Mouse (Mus musculus): Measurements from ENCODE around the gene Tex26. TPM values are rescaled to one million over a fixed set of nuclear protein-coding genes. Genes with fewer than 3 reads are reported as not detected.

The Tex26 gene
- polyA plus RNA-seq, 1 experiment from 2014 or later: 0.38 TPM

DNA sequence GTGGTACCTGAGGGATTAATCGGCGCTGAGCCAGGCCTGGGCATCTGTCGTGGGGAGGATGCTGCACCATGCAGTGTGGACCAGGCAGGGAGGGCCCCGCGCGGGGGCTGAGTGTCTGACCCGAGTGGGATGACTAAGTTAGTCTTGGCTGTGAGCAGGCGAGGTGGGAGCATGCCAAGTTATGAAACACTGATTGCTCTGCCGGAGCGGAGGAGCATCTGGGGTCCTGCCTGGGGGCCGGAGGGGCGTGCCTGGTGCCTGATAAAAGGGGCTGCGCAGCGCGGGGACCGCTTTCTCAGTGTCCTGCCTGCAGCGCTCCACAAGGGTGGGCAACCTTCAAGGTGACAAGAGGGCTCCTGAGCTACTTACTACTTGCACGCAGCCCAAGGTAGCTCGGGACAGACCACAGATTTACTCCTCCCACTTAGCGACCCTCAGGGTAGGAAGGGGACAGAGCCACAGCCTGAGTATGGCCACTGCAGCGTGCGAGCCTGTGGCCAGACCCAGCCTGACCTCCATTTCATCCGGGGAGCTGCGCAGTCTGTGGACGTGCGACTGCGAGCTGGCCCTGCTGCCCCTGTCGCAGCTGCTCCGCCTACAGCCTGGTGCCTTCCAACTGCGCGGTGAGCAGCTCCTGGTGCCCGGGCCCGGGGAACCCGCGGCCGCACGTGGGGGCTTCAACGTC lies 27.8 kb upstream of the Tex26 start, which contains the start of gene Medag:
Medag (plus strand) TSS at position 241 of the 685 bp plus-strand sequence.
- peak within 1 kb of the TSS; percentile 72 for H3K4me2 ChIP-seq (ENCODE audit: low read depth, low read length)
- H3K9ac ChIP-seq (ENCODE audit: low read depth, low read length): peak within 1 kb of the TSS; percentile 47
- peak within 1 kb of the TSS; percentile 45 for H3K4me3 ChIP-seq (ENCODE audit: low read length)
- H3K27ac ChIP-seq (ENCODE audit: low read length): no peak within 1 kb of the TSS
- peaks cover 9% of the 10 kb centered on the region for H3K4me1 ChIP-seq (ENCODE audit: control insufficient read depth, insufficient read depth, low read length)
- peak; percentile 79 for ATAC-seq
- no peaks in the 10 kb centered on the region for H3K9me3 ChIP-seq (ENCODE audit: control insufficient read depth, low read length)
- WGBS: 5% methylated on average over 38 of the region's 38 CpGs
- H3K36me3 ChIP-seq (ENCODE audit: control insufficient read depth, insufficient read depth, low read length): no peaks in the 10 kb centered on the region
- 0 out of 2 replicates have a peak, but pooled peaks cover 6% of the 10 kb centered on the region for H3K27me3 ChIP-seq (replicated peaks; ENCODE audit: control insufficient read depth, insufficient read depth, low read length)

DNA sequence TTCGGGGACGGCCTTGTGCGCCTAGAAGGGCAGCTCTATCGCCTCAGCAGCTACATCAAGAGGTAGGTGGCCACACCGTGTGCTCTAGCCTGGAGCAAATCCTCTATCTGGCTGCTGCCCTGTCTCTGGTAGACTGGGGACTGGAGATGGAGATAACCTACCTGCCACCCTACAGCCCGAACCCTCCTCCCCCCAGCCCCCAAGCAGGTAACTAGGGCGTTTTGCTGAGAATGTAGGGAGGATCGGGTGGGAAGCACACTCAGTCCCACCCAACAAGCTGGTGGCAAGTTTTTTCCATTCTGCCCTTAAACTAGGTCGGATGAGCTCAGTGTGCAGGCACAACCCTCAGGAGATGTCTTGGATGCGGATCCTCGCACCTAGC lies 27.3 kb upstream of the Tex26 start:
- Histone ChIP-seq H3K4me3 (ENCODE audit: low read length) (peak overlapping the region; percentile 45), H3K9ac (ENCODE audit: low read depth, low read length) (peak overlapping the region; percentile 47), H3K27ac (ENCODE audit: low read length) (no peak overlapping the region), H3K4me1 (ENCODE audit: control insufficient read depth, insufficient read depth, low read length) (peaks cover 9% of the 10 kb centered on the region), H3K9me3 (ENCODE audit: control insufficient read depth, low read length) (no peaks in the 10 kb centered on the region), H3K4me2 (ENCODE audit: low read depth, low read length) (peak overlapping the region; percentile 72), H3K36me3 (ENCODE audit: control insufficient read depth, insufficient read depth, low read length) (no peaks in the 10 kb centered on the region), H3K27me3 (replicated peaks; ENCODE audit: control insufficient read depth, insufficient read depth, low read length) (0 out of 2 replicates have a peak, but pooled peaks cover 6% of the 10 kb centered on the region)
- ATAC-seq: no peak; the same call in 1 of the 2 replicates
- WGBS: 40% methylated on average over 11 of the region's 11 CpGs

DNA sequence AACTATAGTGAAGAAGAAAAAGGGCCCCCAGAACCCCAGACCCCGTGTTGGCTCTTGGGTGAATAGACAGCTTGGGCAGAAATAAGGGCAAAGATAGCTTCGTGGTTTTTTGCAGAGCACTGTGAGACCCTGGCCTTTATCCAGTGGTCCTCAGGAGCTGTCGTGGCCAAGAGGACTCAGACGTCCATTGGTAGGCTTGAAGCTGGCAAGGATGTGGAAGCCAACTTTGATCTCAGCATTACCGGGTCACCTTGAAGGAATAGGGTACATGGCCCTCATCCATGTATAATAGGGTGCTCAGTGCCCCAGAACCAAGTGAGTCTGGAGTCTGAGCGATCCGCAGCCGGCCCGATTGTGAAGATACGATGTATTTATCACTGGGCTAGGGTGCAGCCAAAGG lies 26.8 kb upstream of the Tex26 start:
- Histone ChIP-seq H3K4me1 (ENCODE audit: control insufficient read depth, insufficient read depth, low read length) (peaks cover 9% of the 10 kb centered on the region), H3K4me3 (ENCODE audit: low read length) (peak overlapping the region; percentile 5; the same call in 1 of the 2 replicates), H3K9ac (ENCODE audit: low read depth, low read length) (0 out of 2 replicates have a peak overlapping the region, but pooled peaks have one; percentile 31), H3K4me2 (ENCODE audit: low read depth, low read length) (no peak overlapping the region), H3K27me3 (replicated peaks; ENCODE audit: control insufficient read depth, insufficient read depth, low read length) (0 out of 2 replicates have a peak, but pooled peaks cover 6% of the 10 kb centered on the region), H3K36me3 (ENCODE audit: control insufficient read depth, insufficient read depth, low read length) (no peaks in the 10 kb centered on the region), H3K27ac (ENCODE audit: low read length) (no peak overlapping the region), H3K9me3 (ENCODE audit: control insufficient read depth, low read length) (no peaks in the 10 kb centered on the region)
- 88% methylated on average over 10 of the region's 10 CpGs for WGBS
- no peak for ATAC-seq

DNA sequence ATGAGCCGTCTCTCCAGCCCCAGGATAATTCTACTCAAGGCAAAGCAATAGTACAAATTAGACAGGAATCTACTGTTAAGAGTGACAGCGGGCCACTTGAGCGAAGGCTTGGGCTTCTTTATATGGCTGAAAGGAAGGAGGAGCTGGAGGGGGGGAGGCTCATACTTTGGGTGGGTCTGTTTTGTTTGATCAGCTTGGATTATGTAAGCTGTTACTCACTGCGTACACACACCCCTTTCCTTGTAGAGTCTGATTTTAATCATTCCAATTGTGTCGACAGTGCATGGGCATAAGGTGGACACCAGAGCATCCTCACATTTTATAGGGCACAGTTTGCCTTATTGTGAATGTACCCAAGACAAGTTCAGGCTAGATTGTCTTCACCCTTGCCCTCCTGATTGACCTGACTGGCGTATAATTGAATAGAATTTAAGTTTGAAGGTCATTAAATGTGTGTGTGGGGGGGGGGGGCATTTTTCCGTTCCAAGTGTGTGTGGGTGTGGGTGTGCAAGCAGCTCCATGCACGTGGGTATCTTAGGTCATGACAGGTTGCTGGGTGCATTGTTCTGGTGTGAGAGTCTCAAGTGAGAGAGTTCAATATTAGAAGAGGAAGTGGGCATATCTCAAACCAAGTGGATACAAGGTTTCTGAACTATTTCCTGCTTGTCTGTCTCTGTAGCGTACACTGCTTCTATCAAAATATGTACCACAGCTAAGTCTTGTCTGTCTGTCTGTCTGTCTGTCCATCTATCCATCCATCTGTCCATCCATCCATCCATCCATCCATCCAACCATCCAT lies 24.9 kb upstream of the Tex26 start:
- Histone ChIP-seq H3K27me3 (replicated peaks; ENCODE audit: control insufficient read depth, insufficient read depth, low read length) (0 out of 2 replicates have a peak, but pooled peaks cover 6% of the 10 kb centered on the region), H3K9ac (ENCODE audit: low read depth, low read length) (no peak overlapping the region), H3K27ac (ENCODE audit: low read length) (no peak overlapping the region), H3K4me1 (ENCODE audit: control insufficient read depth, insufficient read depth, low read length) (peaks cover 9% of the 10 kb centered on the region), H3K36me3 (ENCODE audit: control insufficient read depth, insufficient read depth, low read length) (no peaks in the 10 kb centered on the region), H3K4me3 (ENCODE audit: low read length) (no peak overlapping the region), H3K4me2 (ENCODE audit: low read depth, low read length) (no peak overlapping the region), H3K9me3 (ENCODE audit: control insufficient read depth, low read length) (no peaks in the 10 kb centered on the region)
- 69% methylated on average over 9 of the region's 9 CpGs for WGBS
- ATAC-seq: no peak

DNA sequence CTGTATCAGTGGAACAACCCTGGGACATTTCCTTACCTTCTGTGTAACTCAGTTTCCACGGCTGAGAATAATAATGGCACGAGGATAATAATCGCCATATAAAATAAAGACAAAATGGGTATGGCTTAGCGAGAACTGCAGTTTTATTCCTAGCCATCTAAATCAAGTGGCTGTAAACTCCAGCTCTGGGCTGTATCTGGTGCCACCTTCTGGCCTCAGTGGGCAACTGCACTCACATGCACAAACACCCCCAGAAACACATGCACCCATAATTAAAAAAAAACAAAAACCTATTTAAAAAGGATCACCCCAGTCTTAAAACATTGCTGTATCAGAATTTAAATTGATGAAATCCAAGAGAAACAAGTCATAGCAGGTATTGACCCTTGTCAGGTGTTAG lies 22.1 kb upstream of the Tex26 start:
- ATAC-seq: no peak
- 0 out of 2 replicates have a peak, but pooled peaks cover 3% of the 10 kb centered on the region for H3K27me3 ChIP-seq (replicated peaks; ENCODE audit: control insufficient read depth, insufficient read depth, low read length)
- H3K27ac ChIP-seq (ENCODE audit: low read length): no peak overlapping the region
- no peaks in the 10 kb centered on the region for H3K9me3 ChIP-seq (ENCODE audit: control insufficient read depth, low read length)
- no peaks in the 10 kb centered on the region for H3K4me1 ChIP-seq (ENCODE audit: control insufficient read depth, insufficient read depth, low read length)
- no peak overlapping the region for H3K4me3 ChIP-seq (ENCODE audit: low read length)
- no peak overlapping the region for H3K9ac ChIP-seq (ENCODE audit: low read depth, low read length)
- H3K36me3 ChIP-seq (ENCODE audit: control insufficient read depth, insufficient read depth, low read length): no peaks in the 10 kb centered on the region
- H3K4me2 ChIP-seq (ENCODE audit: low read depth, low read length): no peak overlapping the region
- 96% methylated on average over 4 of the region's 4 CpGs for WGBS

DNA sequence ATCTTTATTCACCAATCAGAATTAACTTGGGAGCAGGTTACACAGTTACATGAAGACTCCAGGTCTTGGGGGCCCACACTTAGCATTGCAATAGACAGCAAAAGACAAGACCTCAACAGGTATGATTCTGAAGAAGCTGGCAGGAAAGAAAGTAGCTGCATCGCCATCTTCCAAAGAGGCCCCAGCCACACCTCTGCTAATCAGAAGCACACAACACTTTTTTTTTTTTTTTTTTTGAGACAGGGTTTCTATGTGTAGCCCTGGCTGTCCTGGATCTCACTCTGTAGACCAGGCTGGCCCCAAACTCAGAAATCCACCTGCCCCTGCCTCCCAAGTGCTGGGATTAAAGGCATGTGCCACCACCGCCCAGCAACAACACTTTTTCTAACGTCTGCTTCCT lies 12.9 kb upstream of the Tex26 start:
- Histone ChIP-seq H3K27me3 (replicated peaks; ENCODE audit: control insufficient read depth, insufficient read depth, low read length) (no peaks in the 10 kb centered on the region), H3K27ac (ENCODE audit: low read length) (no peak overlapping the region), H3K36me3 (ENCODE audit: control insufficient read depth, insufficient read depth, low read length) (no peaks in the 10 kb centered on the region), H3K9ac (ENCODE audit: low read depth, low read length) (no peak overlapping the region), H3K9me3 (ENCODE audit: control insufficient read depth, low read length) (no peaks in the 10 kb centered on the region), H3K4me2 (ENCODE audit: low read depth, low read length) (no peak overlapping the region), H3K4me1 (ENCODE audit: control insufficient read depth, insufficient read depth, low read length) (peaks cover 14% of the 10 kb centered on the region), H3K4me3 (ENCODE audit: low read length) (no peak overlapping the region)
- WGBS: 88% methylated on average over 3 of the region's 3 CpGs
- ATAC-seq: no peak

DNA sequence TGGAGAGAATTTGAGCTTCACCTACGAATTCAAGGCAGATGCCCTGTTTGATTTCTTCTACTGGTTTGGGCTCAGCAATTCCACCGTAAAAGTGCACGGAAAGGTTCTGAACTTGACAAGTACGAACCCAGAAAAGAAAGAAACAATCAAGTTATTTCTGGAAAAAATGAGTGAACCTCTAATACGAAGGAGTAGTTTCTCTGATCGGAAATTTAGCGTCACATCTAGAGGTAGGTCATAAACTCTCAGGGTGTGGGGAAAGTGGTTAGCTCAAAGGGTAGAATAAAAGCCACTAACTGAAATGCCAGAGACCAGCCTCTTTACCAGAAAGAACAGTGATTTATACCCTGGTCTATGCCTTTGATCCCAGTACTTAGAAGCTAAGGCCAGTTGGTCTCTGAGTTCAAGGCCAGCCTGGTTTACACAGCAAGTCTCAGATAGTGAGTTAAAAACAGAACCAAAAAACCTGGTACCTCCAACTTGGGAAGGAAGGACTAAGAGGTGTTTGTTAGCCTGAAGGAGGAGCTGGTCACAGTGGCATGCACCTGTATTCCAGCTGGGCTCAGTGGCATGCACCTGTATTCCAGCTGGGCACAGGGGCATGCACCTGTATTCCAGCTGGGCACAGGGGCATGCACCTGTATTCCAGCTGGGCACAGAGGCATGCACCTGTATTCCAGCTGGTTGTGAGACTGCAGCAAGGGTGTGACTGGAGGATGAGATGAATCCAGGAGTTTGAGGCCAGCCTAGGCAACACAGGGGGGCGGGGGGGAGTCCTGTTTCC lies 12.0 kb upstream of the Tex26 start:
- H3K9ac ChIP-seq (ENCODE audit: low read depth, low read length): no peak overlapping the region
- H3K4me1 ChIP-seq (ENCODE audit: control insufficient read depth, insufficient read depth, low read length): peaks cover 14% of the 10 kb centered on the region
- H3K27ac ChIP-seq (ENCODE audit: low read length): no peak overlapping the region
- H3K4me3 ChIP-seq (ENCODE audit: low read length): no peak overlapping the region
- no peaks in the 10 kb centered on the region for H3K36me3 ChIP-seq (ENCODE audit: control insufficient read depth, insufficient read depth, low read length)
- H3K9me3 ChIP-seq (ENCODE audit: control insufficient read depth, low read length): no peaks in the 10 kb centered on the region
- 93% methylated on average over 8 of the region's 8 CpGs for WGBS
- no peak for ATAC-seq
- H3K4me2 ChIP-seq (ENCODE audit: low read depth, low read length): no peak overlapping the region
- H3K27me3 ChIP-seq (replicated peaks; ENCODE audit: control insufficient read depth, insufficient read depth, low read length): no peaks in the 10 kb centered on the region

DNA sequence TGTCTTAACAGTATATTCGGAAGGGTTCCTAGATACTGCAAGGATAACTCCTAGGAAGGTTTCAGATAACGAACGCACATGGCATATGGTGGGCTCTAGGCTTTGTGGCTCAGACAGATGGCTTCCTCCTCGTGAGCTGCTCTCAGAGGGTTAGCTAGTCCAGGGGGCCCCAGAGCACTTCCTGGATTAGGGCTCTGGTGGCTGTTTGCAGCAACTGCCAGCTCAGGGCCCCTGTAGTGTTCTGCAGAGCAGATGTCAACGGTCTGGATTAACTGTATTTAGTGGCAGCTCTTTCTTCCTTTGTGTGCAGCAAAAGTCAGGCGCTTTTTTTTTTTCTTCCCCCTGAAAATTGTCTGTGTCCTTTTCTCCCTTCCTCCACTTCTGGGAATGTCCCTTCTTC lies 11.1 kb upstream of the Tex26 start:
- WGBS: 10% methylated on average over 6 of the region's 6 CpGs
- H3K4me1 ChIP-seq (ENCODE audit: control insufficient read depth, insufficient read depth, low read length): peaks cover 14% of the 10 kb centered on the region
- peak; percentile 82 for ATAC-seq
- peak overlapping the region; percentile 50 for H3K9ac ChIP-seq (ENCODE audit: low read depth, low read length)
- H3K9me3 ChIP-seq (ENCODE audit: control insufficient read depth, low read length): no peaks in the 10 kb centered on the region
- peak overlapping the region; percentile 45 for H3K27ac ChIP-seq (ENCODE audit: low read length)
- no peak overlapping the region for H3K4me3 ChIP-seq (ENCODE audit: low read length)
- 0 out of 2 replicates have a peak overlapping the region, but pooled peaks have one; percentile 5 for H3K4me2 ChIP-seq (ENCODE audit: low read depth, low read length)
- H3K36me3 ChIP-seq (ENCODE audit: control insufficient read depth, insufficient read depth, low read length): no peaks in the 10 kb centered on the region
- H3K27me3 ChIP-seq (replicated peaks; ENCODE audit: control insufficient read depth, insufficient read depth, low read length): no peaks in the 10 kb centered on the region

DNA sequence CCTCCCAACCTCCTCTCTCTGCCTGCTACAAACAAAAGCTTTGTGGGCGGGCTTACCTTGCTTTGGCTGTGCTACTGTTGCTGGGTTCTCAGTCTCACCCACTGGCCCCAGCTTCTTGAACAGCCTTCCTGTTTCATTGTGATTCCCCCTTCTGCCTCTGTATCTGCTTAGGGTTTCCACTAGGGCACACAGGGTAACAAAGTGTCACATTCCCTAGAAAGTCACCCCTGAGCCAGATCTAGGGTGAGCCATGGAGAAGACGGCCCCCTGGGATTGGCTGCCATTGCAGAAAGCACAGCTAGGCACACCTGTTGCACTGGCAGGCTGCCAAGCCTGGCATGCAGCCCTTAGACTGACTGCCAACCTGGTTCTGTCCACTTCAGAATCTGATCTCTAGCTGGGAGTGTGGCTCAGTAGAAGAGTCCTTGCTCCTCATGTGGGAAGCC lies 10.6 kb upstream of the Tex26 start:
- Histone ChIP-seq H3K9me3 (ENCODE audit: control insufficient read depth, low read length) (no peaks in the 10 kb centered on the region), H3K36me3 (ENCODE audit: control insufficient read depth, insufficient read depth, low read length) (no peaks in the 10 kb centered on the region), H3K9ac (ENCODE audit: low read depth, low read length) (peak overlapping the region; percentile 50; the same call in 1 of the 2 replicates), H3K27ac (ENCODE audit: low read length) (peak overlapping the region; percentile 45), H3K4me1 (ENCODE audit: control insufficient read depth, insufficient read depth, low read length) (peaks cover 18% of the 10 kb centered on the region), H3K4me3 (ENCODE audit: low read length) (no peak overlapping the region), H3K27me3 (replicated peaks; ENCODE audit: control insufficient read depth, insufficient read depth, low read length) (no peaks in the 10 kb centered on the region), H3K4me2 (ENCODE audit: low read depth, low read length) (no peak overlapping the region)
- 32% methylated on average over 2 of the region's 2 CpGs for WGBS
- ATAC-seq: peak; percentile 58

Measured in intestine, embryonic 16.5 days (tissue).